Comparison of ENCODE assay signal across 18 mouse cellular contexts in genomic region chr1:195227007-195227406, GRCm38 (mm10). TPM values are rescaled to one million over a fixed set of nuclear protein-coding genes. Genes with fewer than 3 reads are reported as not detected.
DNase-seq lines count a peak whose midpoint lies in the region; ATAC-seq lines count a peak whose summit lies in the region.
"Had no signal": no experiment of that assay in that cellular context is flagged by ENCODE, and none has a peak within 500 bp of the region (broad histone marks: within the 10 kb centered on the region; RNA-seq: fewer than 3 reads in every experiment).

No protein-coding gene starts in this region.

- H3K4me2 ChIP-seq in hindbrain, embryonic 13.5 days = no peak overlapping the region
- H3K4me2 ChIP-seq in liver, embryonic 15.5 days = no peak overlapping the region
- no peak overlapping the region for H3K4me2 ChIP-seq in liver, embryonic 11.5 days
- H3K4me2 ChIP-seq in embryonic facial prominence, embryonic 13.5 days = no peak overlapping the region
- no peak overlapping the region for H3K4me2 ChIP-seq in liver, embryonic 16.5 days (ENCODE audit: low read depth, low read length)
- H3K4me2 ChIP-seq: heart, embryonic 12.5 days had no signal

- H3K9me3 ChIP-seq in hindbrain, embryonic 13.5 days = no peaks in the 10 kb centered on the region
- no peaks in the 10 kb centered on the region for H3K9me3 ChIP-seq in hindbrain, embryonic 10.5 days
- H3K9me3 ChIP-seq in liver, embryonic 15.5 days (replicated peaks) = no peaks in the 10 kb centered on the region
- H3K9me3 ChIP-seq in liver, embryonic 11.5 days (ENCODE audit: control insufficient read depth, low read length) = no peaks in the 10 kb centered on the region
- no peaks in the 10 kb centered on the region for H3K9me3 ChIP-seq in embryonic facial prominence, embryonic 13.5 days
- no peaks in the 10 kb centered on the region for H3K9me3 ChIP-seq in liver, embryonic 16.5 days (replicated peaks; ENCODE audit: control insufficient read depth, low read length)
- H3K9me3 ChIP-seq: heart, embryonic 12.5 days had no signal

- H3K4me1 ChIP-seq in hindbrain, embryonic 13.5 days (replicated peaks) = no peaks in the 10 kb centered on the region
- H3K4me1 ChIP-seq in hindbrain, embryonic 10.5 days (replicated peaks) = no peaks in the 10 kb centered on the region
- no peaks in the 10 kb centered on the region for H3K4me1 ChIP-seq in liver, embryonic 15.5 days (replicated peaks)
- H3K4me1 ChIP-seq in liver, embryonic 11.5 days (replicated peaks; ENCODE audit: control insufficient read depth, insufficient read depth, low read length) = no peaks in the 10 kb centered on the region
- no peaks in the 10 kb centered on the region for H3K4me1 ChIP-seq in embryonic facial prominence, embryonic 13.5 days
- H3K4me1 ChIP-seq in liver, embryonic 16.5 days (ENCODE audit: control insufficient read depth, low read depth, low read length) = no peaks in the 10 kb centered on the region
- H3K4me1 ChIP-seq: heart, embryonic 12.5 days had no signal

- H3K4me3 ChIP-seq in hindbrain, embryonic 13.5 days = no peak overlapping the region
- H3K4me3 ChIP-seq in hindbrain, embryonic 10.5 days = no peak overlapping the region
- no peak overlapping the region for H3K4me3 ChIP-seq in liver, embryonic 15.5 days (replicated peaks)
- H3K4me3 ChIP-seq in liver, embryonic 11.5 days (ENCODE audit: low read depth, low read length) = no peak overlapping the region
- no peak overlapping the region for H3K4me3 ChIP-seq in embryonic facial prominence, embryonic 13.5 days
- H3K4me3 ChIP-seq in liver, embryonic 16.5 days (ENCODE audit: low read depth, low read length) = no peak overlapping the region
- H3K4me3 ChIP-seq: gastrocnemius, adult 2 months; heart, embryonic 12.5 days had no signal

- no peaks in the 10 kb centered on the region for H3K36me3 ChIP-seq in hindbrain, embryonic 13.5 days
- H3K36me3 ChIP-seq in hindbrain, embryonic 10.5 days = no peaks in the 10 kb centered on the region
- H3K36me3 ChIP-seq in liver, embryonic 15.5 days (replicated peaks) = no peaks in the 10 kb centered on the region
- no peaks in the 10 kb centered on the region for H3K36me3 ChIP-seq in liver, embryonic 11.5 days (ENCODE audit: control insufficient read depth, insufficient read depth, low read length)
- H3K36me3 ChIP-seq in embryonic facial prominence, embryonic 13.5 days = no peaks in the 10 kb centered on the region
- no peaks in the 10 kb centered on the region for H3K36me3 ChIP-seq in liver, embryonic 16.5 days (ENCODE audit: control insufficient read depth, insufficient read depth)
- H3K36me3 ChIP-seq: heart, embryonic 12.5 days had no signal

- no peak for DNase-seq in hindbrain, embryonic 10.5 days (ENCODE audit: low spot score)
- DNase-seq in liver, embryonic 11.5 days (ENCODE audit: low spot score) = no peak
- DNase-seq: adrenal gland, postnatal 14 days; cerebellum, adult 18-20 months; cerebellum, adult 9-11 months; cerebellum, postnatal 36 days; gastrocnemius, adult 2 months; gastrocnemius, postnatal 25 days had no signal

- H3K9ac ChIP-seq in hindbrain, embryonic 13.5 days = no peak overlapping the region
- no peak overlapping the region for H3K9ac ChIP-seq in liver, embryonic 15.5 days
- no peak overlapping the region for H3K9ac ChIP-seq in liver, embryonic 11.5 days (ENCODE audit: low read depth, low read length)
- no peak overlapping the region for H3K9ac ChIP-seq in embryonic facial prominence, embryonic 13.5 days
- no peak overlapping the region for H3K9ac ChIP-seq in liver, embryonic 16.5 days (ENCODE audit: low read depth, low read length)
- H3K9ac ChIP-seq: heart, embryonic 12.5 days had no signal

- WGBS in hindbrain, embryonic 13.5 days = 88% methylated on average over 2 of the region's 2 CpGs
- WGBS in hindbrain, embryonic 10.5 days = 83% methylated on average over 2 of the region's 2 CpGs
- 57% methylated on average over 2 of the region's 2 CpGs for WGBS in liver, embryonic 15.5 days (ENCODE audit: insufficient replicate concordance)
- 90% methylated on average over 2 of the region's 2 CpGs for WGBS in liver, embryonic 11.5 days
- 89% methylated on average over 2 of the region's 2 CpGs for WGBS in embryonic facial prominence, embryonic 13.5 days
- WGBS in liver, embryonic 16.5 days (ENCODE audit: insufficient replicate concordance) = 54% methylated on average over 2 of the region's 2 CpGs

- ATAC-seq in hindbrain, embryonic 13.5 days (ENCODE audit: low FRiP score) = peak; percentile 36; the same call in 1 of the 2 replicates
- ATAC-seq in liver, embryonic 15.5 days (ENCODE audit: insufficient read depth) = peak; percentile 29; the same call in 1 of the 2 replicates
- no peak for ATAC-seq in liver, embryonic 11.5 days (replicated peaks; ENCODE audit: low FRiP score)
- ATAC-seq in embryonic facial prominence, embryonic 13.5 days (ENCODE audit: insufficient number of reproducible peaks, insufficient read depth, low FRiP score, low TSS enrichment, low read depth) = 0 out of 2 replicates have a peak, but pooled peaks have one; percentile 20
- ATAC-seq in liver, embryonic 16.5 days (ENCODE audit: low read depth) = 0 out of 2 replicates have a peak, but pooled peaks have one; percentile 20
- ATAC-seq: activated CD4-positive, CD25-positive, alpha-beta regulatory T cell, adult 4 months; forebrain, embryonic 14.5 days; hindbrain, embryonic 16.5 days; Patski had no signal

- no peaks in the 10 kb centered on the region for H3K27me3 ChIP-seq in hindbrain, embryonic 13.5 days
- H3K27me3 ChIP-seq in hindbrain, embryonic 10.5 days (ENCODE audit: insufficient read depth, poor library complexity, severe bottlenecking) = no peaks in the 10 kb centered on the region
- no peaks in the 10 kb centered on the region for H3K27me3 ChIP-seq in liver, embryonic 15.5 days
- no peaks in the 10 kb centered on the region for H3K27me3 ChIP-seq in liver, embryonic 11.5 days (replicated peaks; ENCODE audit: control insufficient read depth, insufficient read depth, low read length)
- no peaks in the 10 kb centered on the region for H3K27me3 ChIP-seq in embryonic facial prominence, embryonic 13.5 days
- no peaks in the 10 kb centered on the region for H3K27me3 ChIP-seq in liver, embryonic 16.5 days (ENCODE audit: control insufficient read depth, insufficient read depth, low read depth, low read length)
- H3K27me3 ChIP-seq: CH12.LX; heart, embryonic 12.5 days had no signal

- no peak overlapping the region for H3K27ac ChIP-seq in hindbrain, embryonic 13.5 days
- H3K27ac ChIP-seq in hindbrain, embryonic 10.5 days = no peak overlapping the region
- no peak overlapping the region for H3K27ac ChIP-seq in liver, embryonic 15.5 days (replicated peaks)
- H3K27ac ChIP-seq in liver, embryonic 11.5 days (ENCODE audit: low read depth, low read length) = no peak overlapping the region
- no peak overlapping the region for H3K27ac ChIP-seq in embryonic facial prominence, embryonic 13.5 days
- no peak overlapping the region for H3K27ac ChIP-seq in liver, embryonic 16.5 days (ENCODE audit: low read length)
- H3K27ac ChIP-seq: gastrocnemius, adult 2 months had no signal

RNA-seq across cellular contexts. Expression of gene Cr2, which starts 50.5 kb away (rescaled TPM):
- 0.36 and 0.41 TPM in 2 replicates for polyA plus RNA-seq in hindbrain, embryonic 13.5 days (2015; fragmentation: Nextera tagmentation; extraction: Ambion mirVana)
- 0.16 and 0.77 TPM in 2 replicates for polyA plus RNA-seq in hindbrain, embryonic 10.5 days (2016; fragmentation: Nextera tagmentation; extraction: Ambion mirVana)
- 0.14 TPM in 1 of 2 replicates, not detected in the other for polyA plus RNA-seq in liver, embryonic 15.5 days (2015; fragmentation: Nextera tagmentation; extraction: Ambion mirVana)
- polyA plus RNA-seq in liver, embryonic 11.5 days (2014; fragmentation: Nextera tagmentation; extraction: Ambion mirVana) = 0.18 and 0.27 TPM in 2 replicates
- 0.28 and 0.80 TPM in 2 replicates for polyA plus RNA-seq in embryonic facial prominence, embryonic 13.5 days (2015; fragmentation: Nextera tagmentation; extraction: Ambion mirVana)
- 0.11 and 0.13 TPM in 2 replicates for polyA plus RNA-seq in liver, embryonic 16.5 days (2015; fragmentation: Nextera tagmentation; extraction: Ambion mirVana)
